Mouse (Mus musculus) intestine, embryonic 14.5 days (tissue): ENCODE data around the gene Gm4491. TPM values are rescaled to one million over a fixed set of nuclear protein-coding genes. Genes with fewer than 3 reads are reported as not detected.

Experiments used
- ATAC-seq: fragments of 200-750 bp; cut with Nextera tagmentation; replicated peaks from 2 replicates; pipeline ENCODE4 v1.8.0; 2017; ENCODE audit warnings: low read depth, moderate number of reproducible peaks, moderate TSS enrichment, moderate library complexity; ENCODE audit not compliant: low FRiP score, low TSS enrichment
- DNase-seq: peaks from one replicate; pipeline ENCODE4 v3.0.0-alpha.2; 2018; ENCODE audit warnings: low spot score
- H3K27ac ChIP-seq: fragments of 300-500 bp; sonication (generic); 2 replicates; pipeline ENCODE4 v1.5.1; 2014; ENCODE audit warnings: low read depth, mild to moderate bottlenecking, control low read depth
- H3K27me3 ChIP-seq: fragments of 300-500 bp; sonication (generic); replicated peaks from 2 replicates; pipeline ENCODE4 v1.6.1; 2014; ENCODE audit warnings: low read length, control low read depth; ENCODE audit not compliant: control insufficient read depth, insufficient read depth
- H3K36me3 ChIP-seq: fragments of 300-500 bp; sonication (generic); 2 replicates; pipeline ENCODE4 v1.6.1; 2014; ENCODE audit warnings: low read length, control low read depth; ENCODE audit not compliant: control insufficient read depth, insufficient read depth
- H3K4me1 ChIP-seq: fragments of 300-500 bp; sonication (generic); replicated peaks from 2 replicates; pipeline ENCODE4 v1.6.1; 2014; ENCODE audit warnings: low read length, control low read depth, mixed read lengths; ENCODE audit not compliant: control insufficient read depth, insufficient read depth
- H3K4me2 ChIP-seq: fragments of 300-500 bp; sonication (generic); 2 replicates; pipeline ENCODE4 v1.6.1; 2014; ENCODE audit warnings: low read length
- H3K4me3 ChIP-seq: fragments of 300-500 bp; sonication (generic); 2 replicates; pipeline ENCODE4 v1.5.1; 2014; ENCODE audit warnings: low read depth, low read length, control low read depth, mixed read lengths
- H3K9ac ChIP-seq: fragments of 300-500 bp; sonication (generic); 2 replicates; pipeline ENCODE4 v1.6.1; 2014; ENCODE audit warnings: mild to moderate bottlenecking, low read length
- H3K9me3 ChIP-seq: fragments of 300-500 bp; sonication (generic); 2 replicates; pipeline ENCODE4 v1.6.1; 2016; ENCODE audit warnings: low read length, control low read depth; ENCODE audit not compliant: control insufficient read depth
- WGBS: fragments of 180-500 bp; shearing (Covaris S2); extraction: QIAGEN DNeasy Blood & Tissue Kit; methylation state at CpG from one replicate; pipeline ENCODE4 v1.1.7; 2014; 5-methylcytosine and 5-hydroxymethylcytosine counted together
- polyA plus RNA-seq: library from polyadenylated mRNA; unstranded; fragments of >200 nt; fragmentation: Nextera tagmentation; extraction: Ambion mirVana; gene quantifications from 2 replicates; pipeline ENCODE4 v1.2.1, GENCODE M21; 2014

Gene Gm4491
- polyA plus RNA-seq, 1 experiment from 2014 or later, result not detected

DNA sequence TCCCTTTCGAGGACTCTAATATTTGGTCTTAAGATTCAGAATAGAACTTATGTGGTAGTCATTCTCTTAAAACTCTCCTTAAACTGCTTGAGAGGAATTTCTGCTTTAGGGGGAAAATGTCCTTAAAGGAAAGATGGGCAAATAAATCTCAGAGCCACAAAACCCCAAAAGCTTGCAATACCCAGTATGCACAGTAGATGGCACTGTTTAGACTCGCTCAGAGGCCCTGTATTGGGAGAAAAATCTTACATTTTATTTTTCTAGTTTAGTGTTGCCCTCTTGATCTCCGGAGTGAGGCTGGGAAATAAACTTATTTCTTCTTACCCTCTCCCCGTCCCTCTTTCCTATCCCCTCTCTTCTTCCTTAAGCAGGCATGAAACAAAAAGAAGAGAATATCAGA is 6.5 kb downstream of the Gm4491 start:
- Histone ChIP-seq H3K4me2 (no peak overlapping the region), H3K27ac (no peak overlapping the region)
- WGBS, result 11% methylated on average over 4 of the region's 4 CpGs

DNA sequence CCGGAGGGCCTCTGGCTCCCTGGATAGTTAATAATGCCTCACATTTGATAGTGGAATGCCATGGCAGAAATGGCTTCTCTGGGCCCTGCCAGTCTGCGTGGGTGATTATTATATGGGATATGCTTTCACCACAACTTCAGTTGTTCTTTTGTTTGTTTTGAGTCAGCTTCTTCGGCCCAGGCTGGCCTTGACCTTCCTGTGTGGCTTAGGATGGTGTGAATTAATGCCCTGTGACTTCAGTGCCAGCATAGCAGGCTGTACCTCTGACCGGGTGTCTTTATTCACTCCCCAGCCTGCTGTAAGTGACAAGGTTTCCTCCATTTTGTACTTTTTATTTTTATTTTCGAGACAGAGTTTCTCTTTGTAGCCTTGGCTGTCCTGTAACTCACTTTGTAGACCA is 7.8 kb downstream of the Gm4491 start:
- H3K9ac ChIP-seq, result no peak overlapping the region
- WGBS, result 65% methylated on average over 5 of the region's 5 CpGs
- H3K27ac ChIP-seq, result no peak overlapping the region
- H3K4me1 ChIP-seq, result 0 out of 2 replicates have a peak, but pooled peaks cover 4% of the 10 kb centered on the region
- ATAC-seq, result no peak
- no peaks in the 10 kb centered on the region for H3K36me3 ChIP-seq
- no peak overlapping the region for H3K4me3 ChIP-seq
- H3K4me2 ChIP-seq, result no peak overlapping the region
- peaks cover 44% of the 10 kb centered on the region for H3K27me3 ChIP-seq
- no peaks in the 10 kb centered on the region for H3K9me3 ChIP-seq
- no peak for DNase-seq

More for the DNA sequence above, 6.5 kb downstream of the Gm4491 start:
- H3K36me3 ChIP-seq, result no peaks in the 10 kb centered on the region
- no peak for ATAC-seq
- H3K9me3 ChIP-seq, result no peaks in the 10 kb centered on the region
- H3K9ac ChIP-seq, result no peak overlapping the region
- 0 out of 2 replicates have a peak, but pooled peaks cover 4% of the 10 kb centered on the region for H3K4me1 ChIP-seq
- H3K4me3 ChIP-seq, result no peak overlapping the region
- H3K27me3 ChIP-seq, result peaks cover 31% of the 10 kb centered on the region
- peak; percentile 78 for DNase-seq

DNA sequence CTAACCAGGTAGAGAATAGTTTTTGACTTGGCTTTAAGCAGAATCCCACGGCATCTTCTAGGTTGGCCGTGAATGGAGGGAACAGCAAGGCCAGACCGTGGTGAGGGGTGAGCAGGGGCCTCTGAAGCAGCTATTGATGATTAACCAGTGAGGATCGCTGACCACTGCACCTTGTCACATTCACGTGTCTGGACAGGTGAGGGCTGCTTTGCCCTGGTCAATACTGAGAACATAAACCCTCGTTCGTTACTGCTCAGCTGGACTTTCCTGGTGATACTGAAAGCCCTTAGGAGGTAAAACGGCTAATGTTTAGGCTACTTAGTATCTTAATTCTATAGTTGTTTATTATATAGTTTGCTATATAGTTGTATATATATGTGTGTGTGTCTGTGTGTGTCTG is 8.6 kb downstream of the Gm4491 start:
- Histone ChIP-seq H3K9ac (no peak overlapping the region), H3K27ac (no peak overlapping the region), H3K9me3 (no peaks in the 10 kb centered on the region), H3K4me1 (0 out of 2 replicates have a peak, but pooled peaks cover 4% of the 10 kb centered on the region), H3K4me3 (no peak overlapping the region), H3K27me3 (peaks cover 50% of the 10 kb centered on the region), H3K4me2 (no peak overlapping the region), H3K36me3 (no peaks in the 10 kb centered on the region)
- WGBS, result 63% methylated on average over 8 of the region's 8 CpGs
- ATAC-seq (no peak), DNase-seq (no peak)

DNA sequence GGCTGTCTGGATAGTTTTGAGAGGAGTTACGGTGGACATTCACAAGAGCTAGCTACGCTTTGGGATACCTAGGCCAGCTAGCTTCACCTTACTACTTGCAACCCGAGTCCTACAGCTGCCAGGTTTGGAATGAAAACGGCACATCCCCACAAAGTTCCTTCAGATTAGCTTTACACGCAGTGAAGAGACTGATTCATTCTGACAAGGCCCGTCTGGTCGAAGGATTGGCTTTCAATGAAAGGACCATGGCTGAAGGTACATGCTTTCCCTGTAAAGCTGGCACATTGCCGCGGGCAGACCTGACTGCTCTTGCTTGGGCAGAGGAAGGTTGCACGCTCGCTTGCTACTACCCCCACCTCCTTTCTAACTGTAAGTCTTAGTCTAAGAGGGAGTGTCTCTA is 10.0 kb downstream of the Gm4491 start:
- no peak overlapping the region for H3K9ac ChIP-seq
- H3K27ac ChIP-seq, result no peak overlapping the region
- 59% methylated on average over 11 of the region's 11 CpGs for WGBS
- H3K4me2 ChIP-seq, result no peak overlapping the region
- H3K9me3 ChIP-seq, result no peaks in the 10 kb centered on the region
- H3K4me3 ChIP-seq, result no peak overlapping the region
- DNase-seq, result peak; percentile 57
- H3K4me1 ChIP-seq, result 0 out of 2 replicates have a peak, but pooled peaks cover 4% of the 10 kb centered on the region
- H3K36me3 ChIP-seq, result no peaks in the 10 kb centered on the region
- ATAC-seq, result no peak
- H3K27me3 ChIP-seq, result peaks cover 54% of the 10 kb centered on the region

- Histone ChIP-seq H3K27me3 (peaks cover 54% of the 10 kb centered on the region), H3K9ac (no peak overlapping the region), H3K4me1 (0 out of 2 replicates have a peak, but pooled peaks cover 4% of the 10 kb centered on the region), H3K36me3 (no peaks in the 10 kb centered on the region), H3K4me3 (peak overlapping the region; percentile 50; the same call in 1 of the 2 replicates), H3K4me2 (peak overlapping the region; percentile 99), H3K27ac (no peak overlapping the region), H3K9me3 (no peaks in the 10 kb centered on the region)
- 16% methylated on average over 14 of the region's 14 CpGs for WGBS
- ATAC-seq (no peak), DNase-seq (peak; percentile 56)
Measured at GRCm38 (mm10) chr14:57105111-57105510, 10.6 kb downstream of the Gm4491 start.

DNA sequence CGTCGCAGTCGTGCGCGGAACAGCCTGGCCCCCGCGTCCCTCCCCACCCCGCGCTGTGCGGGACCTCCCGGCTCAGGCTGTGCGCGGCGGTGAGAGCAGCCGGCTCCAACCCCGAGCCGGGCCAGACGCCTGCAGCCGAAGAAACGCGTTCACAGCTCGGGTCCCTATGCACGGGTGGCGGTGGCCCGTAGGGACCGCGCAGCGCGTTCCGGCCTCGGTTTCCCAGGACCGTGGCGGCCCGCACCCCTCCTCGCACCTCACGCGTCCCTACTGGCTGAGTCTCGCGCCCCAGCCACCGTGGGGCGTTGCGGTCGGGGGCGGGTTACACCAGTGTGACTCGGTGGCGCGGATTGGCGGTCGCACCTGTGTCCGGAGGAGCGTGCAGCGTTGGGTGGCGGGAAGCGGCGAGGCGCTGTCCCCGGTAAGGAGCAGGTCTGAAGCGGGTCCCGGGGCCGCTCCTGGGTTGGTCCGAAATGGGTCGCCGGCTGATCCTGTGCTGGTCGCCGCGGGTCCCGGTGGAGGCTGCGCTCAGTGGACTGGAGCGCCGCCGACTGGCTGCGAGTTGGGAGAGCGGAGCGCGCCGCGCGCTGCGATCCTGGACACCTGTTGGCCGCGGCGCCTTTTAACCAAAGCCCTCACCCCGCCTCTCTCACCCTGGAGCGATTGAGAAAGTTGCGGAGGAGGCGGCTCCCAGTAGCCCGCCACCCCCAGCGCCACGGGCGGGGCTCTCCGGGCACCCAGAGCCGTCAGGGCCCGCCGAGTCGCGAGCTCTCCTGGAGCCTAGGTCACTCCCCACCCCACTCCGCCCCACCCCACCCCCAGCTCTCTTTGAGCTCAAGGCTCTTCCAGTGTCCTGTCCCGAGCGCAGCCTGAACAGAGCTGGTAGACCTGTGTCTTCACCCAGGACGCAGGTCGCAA is 11.3 kb downstream of the Gm4491 start, which contains the start of gene Gjb2:
Gene Gjb2 (minus strand): TSS at position 597 of the 918 bp plus-strand sequence.
- H3K27ac ChIP-seq, result no peak within 1 kb of the TSS
- no peaks in the 10 kb centered on the region for H3K36me3 ChIP-seq
- H3K4me3 ChIP-seq, result peak within 1 kb of the TSS; percentile 50
- peak; percentile 72 for ATAC-seq
- peak; percentile 82 for DNase-seq
- H3K27me3 ChIP-seq, result peaks cover 54% of the 10 kb centered on the region
- WGBS, result under 1% methylated on average over 98 of the region's 101 CpGs
- no peaks in the 10 kb centered on the region for H3K9me3 ChIP-seq
- peak within 1 kb of the TSS; percentile 43; the same call in 1 of the 2 replicates for H3K9ac ChIP-seq
- H3K4me1 ChIP-seq, result 0 out of 2 replicates have a peak, but pooled peaks cover 4% of the 10 kb centered on the region
- peak within 1 kb of the TSS; percentile 99 for H3K4me2 ChIP-seq

GRCm38 (mm10) chr14:57103711-57104105 is 12.0 kb downstream of the Gm4491 start:
- DNase-seq, result peak; percentile 71
- H3K27ac ChIP-seq, result no peak overlapping the region

DNA sequence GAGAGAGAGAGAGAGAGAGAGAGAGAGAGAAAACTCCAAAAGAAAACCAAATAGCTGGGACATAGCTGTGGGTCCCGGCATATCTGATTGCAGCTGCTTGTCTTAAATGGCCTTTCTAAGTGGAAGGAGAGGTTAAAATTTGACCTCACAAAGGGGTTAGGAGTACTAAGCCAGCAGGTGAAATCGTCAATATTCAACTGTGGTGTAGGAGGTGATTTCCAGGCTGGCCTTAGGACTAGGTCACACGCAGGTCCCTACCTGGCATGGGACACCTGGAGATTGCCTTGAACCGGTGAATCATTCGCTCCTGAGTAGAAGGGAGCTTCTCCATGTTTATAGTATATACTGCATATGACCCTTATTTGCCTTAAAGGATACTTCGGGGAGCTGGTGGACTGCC is 12.6 kb downstream of the Gm4491 start:
- Histone ChIP-seq H3K27me3 (peaks cover 54% of the 10 kb centered on the region), H3K4me2 (no peak overlapping the region; the same call in 1 of the 2 replicates)

More at GRCm38 (mm10) chr14:57103711-57104105, 12.0 kb downstream of the Gm4491 start:
- ATAC-seq, result no peak
- Histone ChIP-seq H3K9me3 (no peaks in the 10 kb centered on the region), H3K9ac (peak overlapping the region; percentile 43; the same call in 1 of the 2 replicates), H3K4me1 (0 out of 2 replicates have a peak, but pooled peaks cover 4% of the 10 kb centered on the region), H3K36me3 (no peaks in the 10 kb centered on the region), H3K27me3 (peaks cover 54% of the 10 kb centered on the region), H3K4me3 (peak overlapping the region; percentile 50), H3K4me2 (peak overlapping the region; percentile 99)
- 5% methylated on average over 22 of the region's 22 CpGs for WGBS

More for the DNA sequence above, 12.6 kb downstream of the Gm4491 start:
- H3K9me3 ChIP-seq, result no peaks in the 10 kb centered on the region
- H3K9ac ChIP-seq, result no peak overlapping the region
- DNase-seq (no peak), ATAC-seq (no peak)
- no peaks in the 10 kb centered on the region for H3K36me3 ChIP-seq
- 52% methylated on average over 6 of the region's 6 CpGs for WGBS
- H3K27ac ChIP-seq, result no peak overlapping the region
- H3K4me1 ChIP-seq, result 0 out of 2 replicates have a peak, but pooled peaks cover 4% of the 10 kb centered on the region
- H3K4me3 ChIP-seq, result no peak overlapping the region
